Mouse (Mus musculus): Measurements from ENCODE around the gene Acpp.
"Not testable (repeated sequence)": the region's sequence is repeated elsewhere in the genome, so short reads cannot be mapped to it uniquely, and the experiment has no call there.

Gene Acpp

GRCm38 (mm10) chr9:104337183-104337931 lies at the start of gene Acpp:
Acpp (minus strand) TSS chr9:104337748.
- DNase-seq (ENCODE audit: extremely low read depth, low read depth, low spot score), result no peak

- DNase-seq (ENCODE audit: extremely low read depth, low read depth, low spot score), result peak; percentile 90
Observed at GRCm38 (mm10) chr9:104382571-104383170, 45.1 kb upstream of the Acpp start.

GRCm38 (mm10) chr9:104379532-104380162 lies 42.1 kb upstream of the Acpp start:
- DNase-seq (ENCODE audit: extremely low read depth, low read depth, low spot score), result no peak

- no peak for DNase-seq (ENCODE audit: extremely low read depth, low read depth, low spot score)
Observed at GRCm38 (mm10) chr9:104375573-104375972, 38.0 kb upstream of the Acpp start.

GRCm38 (mm10) chr9:104373253-104373652 lies 35.7 kb upstream of the Acpp start:
- no peak for DNase-seq (ENCODE audit: extremely low read depth, low read depth, low spot score)

GRCm38 (mm10) chr9:104366983-104367382 lies 29.4 kb upstream of the Acpp start:
- DNase-seq (ENCODE audit: extremely low read depth, low read depth, low spot score), result no peak

- not testable (repeated sequence) for DNase-seq (ENCODE audit: extremely low read depth, low read depth, low spot score)
Observed at GRCm38 (mm10) chr9:104361951-104362350, 24.4 kb upstream of the Acpp start.

GRCm38 (mm10) chr9:104361073-104361891 lies 23.7 kb upstream of the Acpp start:
- DNase-seq (ENCODE audit: extremely low read depth, low read depth, low spot score), result peak; percentile 57

- peak; percentile 59 for DNase-seq (ENCODE audit: extremely low read depth, low read depth, low spot score)
Observed at GRCm38 (mm10) chr9:104360389-104360788, 22.8 kb upstream of the Acpp start.

- DNase-seq (ENCODE audit: extremely low read depth, low read depth, low spot score), result no peak
Observed at GRCm38 (mm10) chr9:104355521-104356270, 18.1 kb upstream of the Acpp start.

GRCm38 (mm10) chr9:104344136-104344535 lies 6.6 kb upstream of the Acpp start:
- DNase-seq (ENCODE audit: extremely low read depth, low read depth, low spot score), result no peak

GRCm38 (mm10) chr9:104339483-104339882 lies 1.9 kb upstream of the Acpp start:
- DNase-seq (ENCODE audit: extremely low read depth, low read depth, low spot score), result no peak

- DNase-seq (ENCODE audit: extremely low read depth, low read depth, low spot score), result no peak
Observed at GRCm38 (mm10) chr9:104338489-104339427, 1.2 kb upstream of the Acpp start.

- no peak for DNase-seq (ENCODE audit: extremely low read depth, low read depth, low spot score)
Observed at GRCm38 (mm10) chr9:104331301-104331700, 6.2 kb downstream of the Acpp start.

GRCm38 (mm10) chr9:104328655-104329054 lies 8.9 kb downstream of the Acpp start:
- peak; percentile 93 for DNase-seq (ENCODE audit: extremely low read depth, low read depth, low spot score)

- DNase-seq (ENCODE audit: extremely low read depth, low read depth, low spot score), result peak; percentile 59
Observed at GRCm38 (mm10) chr9:104321519-104321918, 16.0 kb downstream of the Acpp start.

- no peak for DNase-seq (ENCODE audit: extremely low read depth, low read depth, low spot score)
Observed at GRCm38 (mm10) chr9:104316351-104316750, 21.2 kb downstream of the Acpp start.

GRCm38 (mm10) chr9:104315499-104315898 lies 22.0 kb downstream of the Acpp start:
- no peak for DNase-seq (ENCODE audit: extremely low read depth, low read depth, low spot score)

- no peak for DNase-seq (ENCODE audit: extremely low read depth, low read depth, low spot score)
Observed at GRCm38 (mm10) chr9:104306734-104307133, 30.8 kb downstream of the Acpp start.

Data from fat pad, adult 2 months (tissue).